Mouse (Mus musculus): Measurements from ENCODE around the gene Ostm1. TPM values are rescaled to one million over a fixed set of nuclear protein-coding genes. Genes with fewer than 3 reads are reported as not detected.

Ostm1 gene
- polyA plus RNA-seq, 1 experiment: 7.5 TPM

DNA sequence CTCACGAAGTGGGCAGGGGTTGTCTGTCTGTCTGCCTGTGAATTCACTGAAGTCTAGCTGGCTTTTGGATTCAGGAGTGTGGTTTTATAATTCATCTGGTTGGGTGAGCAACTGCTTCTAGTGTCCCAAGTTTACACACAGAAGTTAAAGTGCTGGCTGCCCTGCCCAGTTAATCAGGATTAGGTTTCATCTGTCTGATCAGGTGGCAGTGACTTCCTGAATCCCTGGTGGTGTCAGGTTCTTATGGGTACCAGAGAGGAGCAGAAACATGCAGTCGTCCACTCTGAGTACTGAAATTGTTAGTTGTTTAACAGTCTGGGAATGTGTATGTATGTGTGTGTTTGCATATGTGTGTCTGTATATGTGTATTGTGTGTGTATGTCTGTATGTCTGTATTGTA, 108.5 kb downstream of the Ostm1 start:
- Histone ChIP-seq H3K4me1 (peaks cover 27% of the 10 kb centered on the region), H3K36me3 (replicated peaks; ENCODE audit: low read length) (peaks cover 94% of the 10 kb centered on the region), H3K27me3 (replicated peaks) (no peaks in the 10 kb centered on the region), H3K9me3 (no peaks in the 10 kb centered on the region), H3K4me3 (replicated peaks) (no peak overlapping the region)
- TF ChIP-seq GATA1 (IDR thresholded peaks at IDR 0.05; ENCODE audit: borderline replicate concordance, low read length): no peak
- TF ChIP-seq FLI1 (IDR thresholded peaks at IDR 0.05; ENCODE audit: low read length): no peak

- no peaks in the 10 kb centered on the region for H3K27me3 ChIP-seq (replicated peaks)
- no peak overlapping the region for H3K4me3 ChIP-seq (replicated peaks)
- TF ChIP-seq GATA1 (IDR thresholded peaks at IDR 0.05; ENCODE audit: borderline replicate concordance, low read length) (no peak), FLI1 (IDR thresholded peaks at IDR 0.05; ENCODE audit: low read length) (no peak)
- no peaks in the 10 kb centered on the region for H3K9me3 ChIP-seq
- peaks cover 93% of the 10 kb centered on the region for H3K36me3 ChIP-seq (replicated peaks; ENCODE audit: low read length)
- H3K4me1 ChIP-seq: peaks cover 27% of the 10 kb centered on the region
These were observed 109.2 kb downstream of the Ostm1 start for GRCm38 (mm10) chr10:42692794-42693193.

GRCm38 (mm10) chr10:42693482-42693881, 109.9 kb downstream of the Ostm1 start:
- no peaks in the 10 kb centered on the region for H3K27me3 ChIP-seq (replicated peaks)
- no peak overlapping the region for H3K4me3 ChIP-seq (replicated peaks)
- peaks cover 93% of the 10 kb centered on the region for H3K36me3 ChIP-seq (replicated peaks; ENCODE audit: low read length)
- TF ChIP-seq FLI1 (IDR thresholded peaks at IDR 0.05; ENCODE audit: low read length) (no peak), GATA1 (IDR thresholded peaks at IDR 0.05; ENCODE audit: borderline replicate concordance, low read length) (no peak)
- no peaks in the 10 kb centered on the region for H3K9me3 ChIP-seq
- peaks cover 23% of the 10 kb centered on the region for H3K4me1 ChIP-seq

DNA sequence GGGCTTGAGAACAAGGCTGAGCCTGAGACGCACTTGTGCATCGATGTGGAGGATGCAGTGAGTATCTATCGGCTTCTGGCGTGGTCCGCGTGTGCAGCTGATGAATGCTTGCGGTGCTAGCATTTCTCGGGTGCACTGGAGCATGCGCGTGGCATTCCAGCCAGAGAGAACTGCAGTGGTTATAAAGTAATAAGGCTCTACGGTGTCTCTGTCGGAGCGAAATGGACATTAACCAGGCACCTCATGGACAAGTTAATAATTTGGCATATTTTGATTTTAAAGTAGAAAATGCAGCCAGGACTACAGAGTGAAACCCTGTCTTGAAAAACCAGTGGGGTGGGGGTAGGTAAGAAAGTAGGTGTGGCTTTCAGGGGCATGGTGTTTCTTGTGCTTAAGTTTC, 112.7 kb downstream of the Ostm1 start:
- no peaks in the 10 kb centered on the region for H3K27me3 ChIP-seq (replicated peaks)
- no peaks in the 10 kb centered on the region for H3K9me3 ChIP-seq
- H3K4me3 ChIP-seq (replicated peaks): no peak overlapping the region
- TF ChIP-seq FLI1 (IDR thresholded peaks at IDR 0.05; ENCODE audit: low read length) (no peak), GATA1 (IDR thresholded peaks at IDR 0.05; ENCODE audit: borderline replicate concordance, low read length) (no peak)
- peaks cover 5% of the 10 kb centered on the region for H3K4me1 ChIP-seq
- peaks cover 93% of the 10 kb centered on the region for H3K36me3 ChIP-seq (replicated peaks; ENCODE audit: low read length)

DNA sequence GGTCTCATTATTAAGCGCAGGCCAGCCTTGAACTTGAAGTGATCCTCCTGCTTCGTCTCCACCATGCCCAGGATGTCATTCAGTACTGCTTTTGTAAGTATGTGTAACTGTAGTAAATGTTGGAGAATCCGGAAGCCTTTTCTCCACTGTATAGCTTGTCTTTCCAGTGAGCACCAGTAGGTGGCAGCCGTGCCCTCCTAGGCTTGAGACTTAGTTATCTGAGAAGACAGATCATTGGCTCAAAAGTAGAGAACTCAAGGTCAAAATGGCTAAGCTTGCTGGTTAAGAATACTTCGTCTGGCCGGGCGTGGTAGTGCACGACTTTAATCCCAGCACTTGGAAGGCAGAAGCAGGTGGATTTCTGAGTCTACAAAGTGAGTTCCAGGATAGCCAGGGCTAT, 113.4 kb downstream of the Ostm1 start:
- no peak overlapping the region for H3K4me3 ChIP-seq (replicated peaks)
- H3K4me1 ChIP-seq: peaks cover 6% of the 10 kb centered on the region
- peaks cover 95% of the 10 kb centered on the region for H3K36me3 ChIP-seq (replicated peaks; ENCODE audit: low read length)
- TF ChIP-seq GATA1 (IDR thresholded peaks at IDR 0.05; ENCODE audit: borderline replicate concordance, low read length): no peak
- TF ChIP-seq FLI1 (IDR thresholded peaks at IDR 0.05; ENCODE audit: low read length): no peak
- no peaks in the 10 kb centered on the region for H3K27me3 ChIP-seq (replicated peaks)
- H3K9me3 ChIP-seq: no peaks in the 10 kb centered on the region

DNA sequence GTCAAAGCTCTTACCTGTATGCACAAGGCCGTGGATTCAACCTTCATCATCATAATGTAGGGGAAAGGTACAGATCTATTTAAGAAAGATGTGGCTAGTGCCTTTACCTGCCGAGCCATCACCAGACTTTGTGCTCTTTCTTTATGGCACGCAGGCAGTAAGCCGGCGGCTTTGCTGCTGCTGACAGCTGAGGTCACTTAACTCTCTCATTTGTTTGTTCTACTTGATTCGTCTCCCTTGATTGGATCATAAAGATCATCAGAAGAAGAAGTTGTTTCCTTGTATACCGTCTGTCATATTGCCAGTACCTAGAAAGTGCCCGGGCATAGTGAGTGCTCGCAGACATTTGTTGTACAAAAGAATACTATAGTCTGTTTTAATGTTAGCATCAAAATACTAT, 114.8 kb downstream of the Ostm1 start:
- Histone ChIP-seq H3K27me3 (replicated peaks) (no peaks in the 10 kb centered on the region), H3K4me3 (replicated peaks) (no peak overlapping the region), H3K9me3 (peaks cover 3% of the 10 kb centered on the region), H3K4me1 (0 out of 2 replicates have a peak, but pooled peaks cover 3% of the 10 kb centered on the region), H3K36me3 (replicated peaks; ENCODE audit: low read length) (peaks cover 98% of the 10 kb centered on the region)
- TF ChIP-seq FLI1 (IDR thresholded peaks at IDR 0.05; ENCODE audit: low read length) (no peak), GATA1 (IDR thresholded peaks at IDR 0.05; ENCODE audit: borderline replicate concordance, low read length) (no peak)

- H3K36me3 ChIP-seq (replicated peaks; ENCODE audit: low read length): peaks cover 98% of the 10 kb centered on the region
These were observed 115.4 kb downstream of the Ostm1 start for GRCm38 (mm10) chr10:42698994-42699393.

GRCm38 (mm10) chr10:42702111-42702510, 118.5 kb downstream of the Ostm1 start:
- Histone ChIP-seq H3K36me3 (replicated peaks; ENCODE audit: low read length) (peaks cover 96% of the 10 kb centered on the region), H3K27me3 (replicated peaks) (no peaks in the 10 kb centered on the region), H3K9me3 (peaks cover 16% of the 10 kb centered on the region), H3K4me1 (0 out of 2 replicates have a peak, but pooled peaks cover 3% of the 10 kb centered on the region), H3K4me3 (replicated peaks) (no peak overlapping the region)
- no peak for TF ChIP-seq GATA1 (IDR thresholded peaks at IDR 0.05; ENCODE audit: borderline replicate concordance, low read length)

More at GRCm38 (mm10) chr10:42698994-42699393, 115.4 kb downstream of the Ostm1 start:
- Histone ChIP-seq H3K4me1 (0 out of 2 replicates have a peak, but pooled peaks cover 3% of the 10 kb centered on the region), H3K4me3 (replicated peaks) (no peak overlapping the region), H3K27me3 (replicated peaks) (no peaks in the 10 kb centered on the region), H3K9me3 (peaks cover 7% of the 10 kb centered on the region)
- TF ChIP-seq GATA1 (IDR thresholded peaks at IDR 0.05; ENCODE audit: borderline replicate concordance, low read length) (no peak), FLI1 (IDR thresholded peaks at IDR 0.05; ENCODE audit: low read length) (no peak)

DNA sequence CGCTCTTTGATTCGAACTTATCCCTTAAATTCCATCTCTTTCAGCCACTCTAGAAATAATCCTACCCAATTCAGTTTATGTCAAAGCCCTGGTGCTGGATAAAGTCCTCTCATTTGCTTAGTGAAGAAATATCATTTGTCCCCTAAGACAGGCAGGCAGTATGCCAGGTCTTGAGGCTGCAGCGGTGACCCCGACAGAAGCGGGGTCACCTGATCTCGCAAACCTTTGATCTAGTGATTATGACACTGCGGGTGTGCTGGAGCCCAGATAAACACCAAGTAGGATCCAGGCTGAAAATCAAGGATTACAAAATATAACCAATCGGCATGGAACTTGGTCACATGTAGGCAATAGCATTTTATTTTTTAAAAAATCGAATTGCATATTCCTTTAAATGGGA, 131.1 kb downstream of the Ostm1 start:
- Histone ChIP-seq H3K9me3 (peaks cover 14% of the 10 kb centered on the region), H3K36me3 (replicated peaks; ENCODE audit: low read length) (no peaks in the 10 kb centered on the region), H3K4me1 (peaks cover 4% of the 10 kb centered on the region), H3K27me3 (replicated peaks) (peaks cover 36% of the 10 kb centered on the region), H3K4me3 (replicated peaks) (no peak overlapping the region)
- TF ChIP-seq FLI1 (IDR thresholded peaks at IDR 0.05; ENCODE audit: low read length) (no peak), GATA1 (IDR thresholded peaks at IDR 0.05; ENCODE audit: borderline replicate concordance, low read length) (no peak)

DNA sequence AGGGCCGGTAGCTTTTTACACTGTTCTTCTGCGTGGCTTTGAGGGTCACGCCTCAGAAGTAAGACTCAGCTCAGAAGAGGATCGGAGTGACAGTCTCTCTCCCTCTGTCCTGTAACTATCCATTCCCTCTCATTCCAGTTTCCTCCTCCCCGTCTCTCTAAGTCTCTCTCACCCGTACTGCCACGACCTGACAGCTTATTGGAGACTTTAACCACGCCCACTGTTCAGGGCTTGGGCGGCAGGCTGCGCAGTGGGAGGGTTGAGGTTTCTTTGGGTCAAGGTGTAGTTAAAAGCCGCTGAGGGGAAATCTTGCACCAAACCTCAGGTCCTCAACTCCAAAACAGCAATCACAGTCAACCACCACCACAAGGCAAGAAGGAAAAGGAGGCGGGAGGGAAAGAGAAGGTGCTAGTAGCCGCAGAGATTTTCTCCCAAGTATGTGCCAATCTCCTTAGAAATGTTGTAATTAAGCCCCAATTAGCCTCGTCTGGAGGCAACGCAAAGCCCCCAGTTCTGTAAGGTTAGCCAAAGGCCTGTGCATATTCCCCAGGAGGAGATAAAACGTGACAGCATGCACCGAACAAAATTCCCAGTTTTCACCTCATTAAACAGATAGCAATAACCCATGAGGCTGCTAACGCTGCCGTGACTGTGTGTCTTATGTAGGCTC, 131.9 kb downstream of the Ostm1 start:
- H3K27me3 ChIP-seq (replicated peaks): peaks cover 39% of the 10 kb centered on the region
- TF ChIP-seq GATA1 (IDR thresholded peaks at IDR 0.05; ENCODE audit: borderline replicate concordance, low read length) (no peak), FLI1 (IDR thresholded peaks at IDR 0.05; ENCODE audit: low read length) (no peak)
- peaks cover 4% of the 10 kb centered on the region for H3K4me1 ChIP-seq
- peak overlapping the region; percentile 15 for H3K4me3 ChIP-seq (replicated peaks)
- no peaks in the 10 kb centered on the region for H3K36me3 ChIP-seq (replicated peaks; ENCODE audit: low read length)
- peaks cover 13% of the 10 kb centered on the region; the same call in 1 of the 2 replicates for H3K9me3 ChIP-seq
